Mouse (Mus musculus) ES-Bruce4 (cell line): ENCODE results near the gene Gapt.

Experiments
- CTCF ChIP-seq: IDR thresholded peaks from one replicate; pipeline ENCODE4 v1.8.1; 2011; ENCODE audit warnings: low read depth, low read length
- EP300 ChIP-seq: IDR thresholded peaks from 2 replicates; pipeline ENCODE4 v1.6.1; 2011; ENCODE audit warnings: low read depth, low read length; ENCODE audit not compliant: insufficient read depth
- POLR2A ChIP-seq: IDR thresholded peaks from one replicate; pipeline ENCODE4 v1.8.1; 2011; ENCODE audit warnings: low read length; ENCODE audit not compliant: insufficient read depth

DNA sequence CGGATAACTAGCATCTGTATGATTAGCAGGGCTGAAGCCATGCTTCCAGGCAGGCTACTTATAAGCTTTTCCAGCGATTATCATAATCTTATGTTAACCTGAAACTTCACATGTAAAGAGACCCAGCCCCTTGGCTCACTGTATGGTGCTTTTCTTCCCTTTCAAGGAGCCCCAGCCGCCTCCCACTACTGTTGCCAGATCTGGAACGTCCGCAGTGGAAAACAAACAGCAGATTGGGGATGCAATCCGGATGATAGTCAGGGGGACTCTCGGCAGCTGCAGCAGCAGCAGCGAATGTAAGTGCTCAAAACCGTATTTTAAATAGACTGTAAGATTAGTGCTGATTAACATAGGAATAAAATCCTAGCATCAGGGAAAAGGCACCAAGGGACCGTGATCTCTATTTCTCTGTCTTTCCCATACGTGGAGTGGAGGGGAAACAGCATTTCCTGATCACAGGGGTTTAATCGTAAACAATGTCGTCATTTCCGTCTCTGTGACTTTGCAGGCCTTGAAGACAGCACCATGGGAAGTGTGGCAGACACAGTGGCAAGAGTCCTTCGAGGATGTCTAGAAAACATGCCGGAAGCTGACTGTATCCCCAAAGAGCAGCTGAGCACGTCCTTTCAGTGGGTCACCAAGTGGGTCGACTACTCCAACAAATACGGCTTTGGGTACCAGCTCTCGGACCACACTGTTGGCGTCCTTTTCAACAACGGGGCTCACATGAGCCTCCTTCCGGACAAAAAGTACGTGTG lies 41.7 kb upstream of the Gapt start:
- TF ChIP-seq CTCF (no peak), POLR2A (no peak), EP300 (no peak)
